Mouse (Mus musculus) E14TG2a.4 (cell line): Measurements from ENCODE around the gene Fus.

Experiments
- CTCF ChIP-seq: conservative IDR thresholded peaks from 2 replicates; pipeline ENCODE4 v1.5.1; 2014; ENCODE audit warnings: low read length
- NANOG ChIP-seq: IDR thresholded peaks from 2 replicates; pipeline ENCODE4 v1.6.1; 2014; ENCODE audit warnings: borderline replicate concordance, low read length, mixed read lengths
- POU5F1 ChIP-seq: IDR thresholded peaks from 2 replicates; pipeline ENCODE4 v1.6.1; 2014; ENCODE audit warnings: low read length, borderline replicate concordance

GRCm38 (mm10) chr7:127932273-127933031 lies 34.8 kb upstream of the Fus start:
- TF ChIP-seq CTCF: peak; percentile 26; the same call in 1 of the 2 replicates
- TF ChIP-seq POU5F1: no peak
- TF ChIP-seq NANOG: peak; percentile 73
